Mouse (Mus musculus) brain, embryonic 18.5 days (tissue): ENCODE results near the gene Acp7.
"Not testable (repeated sequence)": the region's sequence is repeated elsewhere in the genome, so short reads cannot be mapped to it uniquely, and the experiment has no call there.

Source experiments
- DNase-seq: peaks from one replicate; pipeline ENCODE4 v3.0.0-alpha.2; 2012; ENCODE audit warnings: low read depth, low spot score

Acp7 gene

GRCm38 (mm10) chr7:28631073-28631472 is at the start of gene Acp7:
Acp7 (minus strand) TSS chr7:28631332.
- DNase-seq = no peak

GRCm38 (mm10) chr7:28677624-28678023 is 46.5 kb upstream of the Acp7 start:
- DNase-seq = no peak

- DNase-seq = no peak
Measured at GRCm38 (mm10) chr7:28676811-28677541, 45.8 kb upstream of the Acp7 start.

- no peak for DNase-seq
Measured at GRCm38 (mm10) chr7:28675746-28676145, 44.6 kb upstream of the Acp7 start.

- no peak for DNase-seq
Measured at GRCm38 (mm10) chr7:28674994-28675393, 43.9 kb upstream of the Acp7 start.

- DNase-seq = not testable (repeated sequence)
Measured at GRCm38 (mm10) chr7:28672786-28673185, 41.7 kb upstream of the Acp7 start.

GRCm38 (mm10) chr7:28672276-28672675 is 41.1 kb upstream of the Acp7 start:
- DNase-seq = no peak

GRCm38 (mm10) chr7:28671172-28671571 is 40.0 kb upstream of the Acp7 start:
- no peak for DNase-seq

GRCm38 (mm10) chr7:28665620-28666579 is 34.8 kb upstream of the Acp7 start:
- peak; percentile 37 for DNase-seq

GRCm38 (mm10) chr7:28656430-28656829 is 25.3 kb upstream of the Acp7 start:
- no peak for DNase-seq

- DNase-seq = no peak
Measured at GRCm38 (mm10) chr7:28651157-28651556, 20.0 kb upstream of the Acp7 start.

GRCm38 (mm10) chr7:28647016-28647415 is 15.9 kb upstream of the Acp7 start:
- DNase-seq = no peak

- no peak for DNase-seq
Measured at GRCm38 (mm10) chr7:28645947-28646475, 14.9 kb upstream of the Acp7 start.

- DNase-seq = no peak
Measured at GRCm38 (mm10) chr7:28645366-28645765, 14.2 kb upstream of the Acp7 start.

- no peak for DNase-seq
Measured at GRCm38 (mm10) chr7:28641546-28641945, 10.4 kb upstream of the Acp7 start.

GRCm38 (mm10) chr7:28637511-28637910 is 6.4 kb upstream of the Acp7 start:
- DNase-seq = no peak

- DNase-seq = no peak
Measured at GRCm38 (mm10) chr7:28634128-28634527, 3.0 kb upstream of the Acp7 start.

GRCm38 (mm10) chr7:28624791-28625190 is 6.3 kb downstream of the Acp7 start:
- no peak for DNase-seq

GRCm38 (mm10) chr7:28619098-28619715 is 11.9 kb downstream of the Acp7 start:
- DNase-seq = no peak

GRCm38 (mm10) chr7:28605951-28606350 is 25.2 kb downstream of the Acp7 start:
- no peak for DNase-seq

- not testable (repeated sequence) for DNase-seq
Measured at GRCm38 (mm10) chr7:28603788-28604187, 27.3 kb downstream of the Acp7 start.

GRCm38 (mm10) chr7:28603136-28603535 is 28.0 kb downstream of the Acp7 start:
- DNase-seq = no peak
